In the genomic region with DNA sequence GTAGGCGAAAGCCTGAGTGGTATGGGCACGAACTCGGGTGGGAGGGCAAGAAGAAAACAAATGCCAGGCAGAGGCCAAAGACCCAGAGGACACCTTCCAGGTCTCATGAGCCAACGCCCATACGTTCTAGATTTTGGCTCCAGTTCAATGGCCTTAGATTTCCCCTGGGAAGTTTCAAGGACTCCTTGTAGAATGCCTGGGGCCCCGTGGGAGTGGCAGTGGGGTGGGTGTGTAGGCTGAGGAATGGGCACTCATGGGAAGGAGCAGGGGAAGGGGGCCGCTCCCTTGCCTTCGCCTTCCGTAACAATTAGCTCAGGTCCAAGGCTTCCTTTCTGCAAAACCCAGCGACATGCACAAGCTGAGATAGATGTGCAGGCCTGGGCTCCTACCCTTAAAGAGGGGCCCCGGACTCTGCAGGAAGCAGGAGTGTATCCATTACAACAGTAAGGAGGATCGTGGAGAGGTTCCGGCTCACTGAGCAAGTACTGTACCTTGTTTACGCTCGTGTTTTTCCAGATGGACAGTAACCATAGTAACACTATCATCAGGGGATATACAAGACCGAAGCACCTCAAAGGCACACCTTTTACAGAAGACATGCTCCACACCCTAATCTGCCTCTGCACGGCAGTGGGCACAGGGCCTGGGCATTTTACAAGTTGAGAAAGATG, we compare ENCODE assay signal across 11 mouse cellular contexts. TPM values are rescaled to one million over a fixed set of nuclear protein-coding genes. Genes with fewer than 3 reads are reported as not detected.
A peak's percentile ranks its signal among the peaks of the same experiment; 100 is the strongest.
DNase-seq lines count a peak whose midpoint lies in the region; ATAC-seq and TF ChIP-seq lines count a peak whose summit lies in the region.
"Had no signal": no experiment of that assay in that cellular context is flagged by ENCODE, and none has a peak within 500 bp of the region (broad histone marks: within the 10 kb centered on the region; RNA-seq: fewer than 3 reads in every experiment).

No protein-coding gene starts in this region.

- ATAC-seq in heart, embryonic 14.5 days (ENCODE audit: insufficient number of reproducible peaks, insufficient read depth, low FRiP score, low read depth) = no peak
- no peak for ATAC-seq in neural tube, embryonic 12.5 days (ENCODE audit: low FRiP score, low read depth)
- no peak for ATAC-seq in limb, embryonic 13.5 days (ENCODE audit: low FRiP score, low read depth)
- ATAC-seq: liver, postnatal 0 days had no signal

- peak overlapping the region; percentile 40 to 90 for H3K27ac ChIP-seq in heart, embryonic 14.5 days (replicated peaks in 1 of 2; ENCODE audit: control insufficient read depth in 1 of 2, insufficient read depth in 1 of 2, low read depth in 2 of 2, low read length in 2 of 2)
- peak overlapping the region; percentile 26; the same call in 1 of the 2 replicates for H3K27ac ChIP-seq in neural tube, embryonic 12.5 days
- peak overlapping the region; percentile 15; the same call in 1 of the 2 replicates for H3K27ac ChIP-seq in limb, embryonic 13.5 days
- no peak overlapping the region for H3K27ac ChIP-seq in left cerebral cortex, adult 2 months
- H3K27ac ChIP-seq: embryonic facial prominence, embryonic 12.5 days had no signal

- H3K27me3 ChIP-seq in heart, embryonic 14.5 days (ENCODE audit: control insufficient read depth, insufficient read depth, low read length) = no peaks in the 10 kb centered on the region
- no peaks in the 10 kb centered on the region for H3K27me3 ChIP-seq in neural tube, embryonic 12.5 days (replicated peaks)
- no peaks in the 10 kb centered on the region for H3K27me3 ChIP-seq in limb, embryonic 13.5 days
- H3K27me3 ChIP-seq: embryonic facial prominence, embryonic 12.5 days had no signal

- DNase-seq in heart, adult 8-10 months (ENCODE audit: low spot score) = no peak
- no peak for DNase-seq in neural tube, embryonic 10.5 days (ENCODE audit: extremely low spot score, low spot score)
- DNase-seq in cerebellum, postnatal 36 days = no peak
- DNase-seq in left cerebral cortex, adult 2 months (ENCODE audit: extremely low spot score in 1 of 2, low spot score in 2 of 2) = no peak
- no peak for DNase-seq in right cerebral cortex, postnatal 36 days (ENCODE audit: low spot score in 2 of 2)
- DNase-seq: liver, postnatal 0 days; thymus, postnatal 25 days had no signal

- no peak overlapping the region for H3K4me3 ChIP-seq in heart, embryonic 14.5 days (ENCODE audit: control insufficient read depth in 1 of 2, insufficient read depth in 1 of 2, low read depth in 1 of 2, low read length in 2 of 2)
- H3K4me3 ChIP-seq in neural tube, embryonic 12.5 days = no peak overlapping the region
- no peak overlapping the region for H3K4me3 ChIP-seq in limb, embryonic 13.5 days
- no peak overlapping the region for H3K4me3 ChIP-seq in left cerebral cortex, adult 2 months
- H3K4me3 ChIP-seq: embryonic facial prominence, embryonic 12.5 days had no signal

- H3K9ac ChIP-seq in heart, embryonic 14.5 days (ENCODE audit: low read length) = peak overlapping the region; percentile 40; the same call in 1 of the 2 replicates
- 0 out of 2 replicates have a peak overlapping the region, but pooled peaks have one; percentile 38 for H3K9ac ChIP-seq in neural tube, embryonic 12.5 days
- H3K9ac ChIP-seq in limb, embryonic 13.5 days = no peak overlapping the region
- H3K9ac ChIP-seq: embryonic facial prominence, embryonic 12.5 days; liver, postnatal 0 days had no signal

- peak overlapping the region; percentile 14; the same call in 1 of the 2 replicates for H3K4me2 ChIP-seq in heart, embryonic 14.5 days (ENCODE audit: low read length)
- 0 out of 2 replicates have a peak overlapping the region, but pooled peaks have one; percentile 14 for H3K4me2 ChIP-seq in neural tube, embryonic 12.5 days (replicated peaks)
- no peak overlapping the region for H3K4me2 ChIP-seq in limb, embryonic 13.5 days (replicated peaks)
- H3K4me2 ChIP-seq: embryonic facial prominence, embryonic 12.5 days had no signal

- peaks cover 28% of the 10 kb centered on the region for H3K36me3 ChIP-seq in heart, embryonic 14.5 days (ENCODE audit: control insufficient read depth, insufficient read depth, low read length)
- peaks cover 35% of the 10 kb centered on the region for H3K36me3 ChIP-seq in neural tube, embryonic 12.5 days
- peaks cover 68% of the 10 kb centered on the region for H3K36me3 ChIP-seq in limb, embryonic 13.5 days

- 46% methylated on average over 17 of the region's 17 CpGs for WGBS in heart, embryonic 14.5 days
- 46% methylated on average over 17 of the region's 17 CpGs for WGBS in neural tube, embryonic 12.5 days
- 68% methylated on average over 17 of the region's 17 CpGs for WGBS in limb, embryonic 13.5 days

- peaks cover 55 to 66% of the 10 kb centered on the region in 2 experiments for H3K4me1 ChIP-seq in heart, embryonic 14.5 days (ENCODE audit: control insufficient read depth in 2 of 2, insufficient read depth in 2 of 2, low read length in 2 of 2)
- H3K4me1 ChIP-seq in neural tube, embryonic 12.5 days = peaks cover 44% of the 10 kb centered on the region
- H3K4me1 ChIP-seq in limb, embryonic 13.5 days = peaks cover 85% of the 10 kb centered on the region

- no peaks in the 10 kb centered on the region for H3K9me3 ChIP-seq in heart, embryonic 14.5 days (ENCODE audit: control insufficient read depth, low read length)
- H3K9me3 ChIP-seq in neural tube, embryonic 12.5 days = no peaks in the 10 kb centered on the region
- no peaks in the 10 kb centered on the region for H3K9me3 ChIP-seq in limb, embryonic 13.5 days
- H3K9me3 ChIP-seq: embryonic facial prominence, embryonic 12.5 days had no signal

- TF ChIP-seq CTCF in left cerebral cortex, adult 2 months (IDR thresholded peaks at IDR 0.05) = no peak

- intact Hi-C loops in left cerebral cortex, adult 2 months (cut with DNase I) = no loop called here

RNA-seq across cellular contexts. Expression of a gene that starts 27.2 kb away (rescaled TPM):
- polyA plus RNA-seq in heart, embryonic 14.5 days (2014; fragmentation: Nextera tagmentation; extraction: Ambion mirVana) = 102 and 107 TPM in 2 replicates
- total RNA-seq in heart, adult 8-10 months (2022) = 10 to 100 TPM; 39.0 to 48.2 (median 45.6) TPM
- 534 and 554 TPM in 2 replicates for polyA plus RNA-seq in neural tube, embryonic 12.5 days (2016; fragmentation: Nextera tagmentation; extraction: Ambion mirVana)
- 422 and 433 TPM in 2 replicates for polyA plus RNA-seq in limb, embryonic 13.5 days (2015; fragmentation: Nextera tagmentation; extraction: Ambion mirVana)
- total RNA-seq in left cerebral cortex, adult 2 months (2021) = 100 to 1,000 TPM; 107 to 111 TPM
